Mouse (Mus musculus) heart, postnatal 10 days (tissue): ENCODE data around the gene Mael. TPM values are rescaled to one million over a fixed set of nuclear protein-coding genes. Genes with fewer than 3 reads are reported as not detected.

Experiments
- DNase-seq, 2 experiments: peaks; one replicate each; pipeline ENCODE4 v3.0.0; 2021
- intact Hi-C: fragments of 180-260 bp; cut with DNase I; formaldehyde crosslinking; loops from one replicate; pipeline ENCODE4 v1.15.1; 2025
- total RNA-seq, 2 experiments: library from RNA; stranded (reverse); gene quantifications; 2 replicates each; pipeline ENCODE4 v1.2.3; 2021

Gene Mael
- total RNA-seq, 2 experiments from 2014 or later, result not detected

DNA sequence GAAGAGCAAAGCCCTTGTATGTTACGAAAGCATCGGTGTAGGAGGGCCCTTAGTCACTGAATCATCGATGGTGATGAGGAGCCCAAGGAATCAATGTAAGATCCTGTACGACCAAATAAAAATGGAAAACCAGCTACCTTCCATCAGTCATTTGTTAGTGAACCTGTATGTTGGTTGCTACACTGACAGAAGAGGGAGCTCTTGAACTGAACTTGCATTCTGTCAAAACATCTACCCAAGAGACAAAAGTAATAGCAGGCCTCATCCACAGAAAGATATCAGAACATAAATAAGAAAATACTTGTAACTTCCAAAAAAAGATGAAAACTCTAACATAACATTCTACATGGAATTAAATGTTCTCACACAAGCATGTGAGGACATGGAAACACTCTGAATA is 24.4 kb downstream of the Mael start:
- intact Hi-C loops, result loop anchor here (5.0 kb wide), 1 partner anchor 103 kb away; no protein-coding TSS in a partner anchor
- no peak for DNase-seq

DNA sequence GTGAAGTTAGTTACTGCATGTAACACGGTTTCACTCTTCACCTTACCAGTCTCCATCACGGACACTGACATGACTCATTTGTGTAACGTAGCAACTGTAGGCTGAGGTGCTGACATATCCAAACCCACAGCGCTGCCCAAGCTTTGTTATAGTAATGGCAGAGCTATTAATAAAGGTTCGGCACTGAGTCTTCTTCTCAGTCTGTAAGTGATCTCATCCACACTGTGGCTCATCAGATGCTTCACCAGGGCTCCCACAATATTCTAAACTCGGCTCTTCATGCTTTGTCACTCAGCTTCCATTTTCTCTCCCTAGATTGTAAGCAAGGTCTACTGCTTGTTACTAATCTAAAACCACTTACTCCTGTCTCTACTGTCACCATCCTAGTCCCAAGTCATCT is 29.2 kb downstream of the Mael start:
- intact Hi-C loops, result no loop called here
- no peak for DNase-seq

DNA sequence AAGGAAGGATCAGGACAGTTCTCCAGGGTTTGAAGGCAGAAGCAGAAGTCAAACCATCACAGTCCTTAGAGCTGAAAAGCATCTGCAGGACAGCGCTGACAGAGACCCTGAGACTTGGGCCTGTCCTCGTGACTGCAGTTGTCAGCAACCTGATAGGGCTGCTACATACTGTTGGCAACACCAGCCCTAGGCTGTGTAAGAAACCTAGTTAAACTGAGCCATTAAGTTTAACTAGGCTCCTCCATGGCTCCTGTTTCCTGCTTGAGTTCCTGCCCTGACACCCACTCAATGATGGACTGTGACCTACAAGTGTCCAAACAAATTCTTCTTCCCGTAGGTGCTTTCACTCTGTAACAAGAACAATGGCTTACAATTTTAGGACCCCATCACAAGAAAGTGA is 33.4 kb downstream of the Mael start:
- intact Hi-C loops, result no loop called here
- DNase-seq, result no peak

DNA sequence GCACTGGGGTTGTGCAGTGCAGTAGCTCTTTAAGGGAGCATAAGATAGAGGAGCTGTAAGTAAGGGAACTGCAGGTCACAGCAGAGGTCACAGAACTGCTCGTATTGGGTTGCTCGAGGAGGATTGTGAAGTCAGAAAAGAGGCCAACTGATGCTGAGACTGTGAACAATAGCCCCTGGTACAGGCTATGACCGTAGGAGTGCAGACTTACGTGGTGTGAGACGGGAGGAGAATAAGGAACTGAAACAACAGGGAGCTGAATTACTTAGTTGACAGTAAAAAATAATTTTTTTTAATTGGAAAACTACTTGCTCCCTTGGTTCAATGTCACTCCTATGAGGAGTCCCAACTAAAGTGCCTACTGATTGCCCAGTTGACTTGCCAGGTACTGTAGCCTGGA is 34.4 kb downstream of the Mael start:
- intact Hi-C loops, result no loop called here
- no peak for DNase-seq

DNA sequence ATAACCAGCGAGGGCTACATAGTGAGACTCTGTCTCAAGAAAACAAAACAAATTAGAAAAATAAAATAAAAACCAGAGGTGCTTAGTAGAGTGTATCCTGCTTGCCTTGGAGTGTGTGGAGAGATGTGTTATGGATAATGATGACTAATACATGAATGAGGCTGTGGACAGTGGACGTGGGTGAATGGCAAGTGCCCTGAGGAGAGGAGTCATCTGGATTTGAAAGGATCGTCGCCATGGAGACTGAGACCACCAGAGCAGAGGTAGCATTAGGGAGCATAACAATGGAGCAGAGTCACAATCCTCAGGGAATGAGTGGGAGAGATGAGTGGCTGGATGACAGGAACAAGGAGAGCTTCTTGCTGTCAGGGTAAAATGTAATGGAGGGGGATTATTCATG is 48.7 kb downstream of the Mael start:
- intact Hi-C loops, result no loop called here
- DNase-seq, result no peak

DNA sequence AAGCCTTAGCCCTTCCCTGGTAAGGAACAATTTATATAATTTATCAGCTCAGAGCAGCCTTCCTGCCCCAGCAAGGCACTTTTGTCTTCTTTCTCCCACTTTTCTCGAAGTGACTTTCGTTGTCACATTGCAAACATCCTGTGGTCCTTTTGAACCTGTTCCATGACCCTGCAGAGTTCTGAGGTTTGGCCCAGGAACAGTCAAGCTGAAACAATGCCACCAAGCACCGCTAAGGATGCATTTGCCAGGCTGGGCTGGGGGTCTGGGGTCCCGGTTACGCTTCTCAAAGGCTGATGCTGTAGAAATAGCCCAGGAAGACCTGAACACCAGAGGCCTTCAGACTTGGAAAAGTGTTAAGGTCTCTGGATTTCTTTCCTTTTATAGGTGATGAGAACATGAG is 53.2 kb downstream of the Mael start:
- intact Hi-C loops, result no loop called here
- DNase-seq, result no peak

DNA sequence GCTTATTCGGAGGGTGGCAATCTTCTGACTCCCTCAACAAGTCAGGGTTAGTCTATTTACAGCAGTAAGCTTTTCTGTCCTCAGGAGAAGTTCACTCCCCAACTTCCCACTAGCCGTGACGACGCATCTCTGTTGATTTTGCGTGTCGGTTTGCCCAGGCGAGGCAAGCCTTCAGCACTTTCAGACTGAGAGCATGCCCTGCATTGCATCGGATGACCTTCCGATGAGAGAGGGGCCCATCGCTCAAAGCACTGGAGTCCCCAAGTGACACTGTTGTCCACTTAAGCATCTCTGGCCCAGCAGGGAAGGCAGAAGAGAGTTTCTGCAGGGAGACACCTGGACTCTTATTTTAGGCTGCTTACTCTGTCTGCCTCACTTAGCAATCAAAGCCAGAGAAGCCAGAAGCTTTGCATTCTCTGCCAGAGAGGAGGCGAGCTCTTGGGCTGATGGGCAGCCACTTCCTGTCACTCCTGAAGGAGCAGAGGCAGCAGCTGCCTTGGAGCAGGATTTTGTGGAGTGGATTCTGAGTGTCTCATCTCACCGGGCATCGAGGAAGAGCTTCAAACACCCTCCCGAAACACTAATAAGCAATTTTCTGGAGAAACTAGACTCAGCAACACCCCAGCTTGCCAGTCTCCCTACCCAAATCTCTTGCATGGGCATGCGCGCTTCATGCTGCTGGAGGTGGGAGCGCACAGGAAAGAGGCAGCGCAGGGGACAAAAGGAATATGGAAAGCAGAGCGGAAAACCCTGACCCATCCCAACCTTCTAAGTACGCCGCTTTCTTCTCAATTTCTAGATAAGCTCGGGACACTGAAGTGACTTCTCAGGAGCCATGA is 53.9 kb downstream of the Mael start:
- no peak for DNase-seq
- intact Hi-C loops, result no loop called here

DNA sequence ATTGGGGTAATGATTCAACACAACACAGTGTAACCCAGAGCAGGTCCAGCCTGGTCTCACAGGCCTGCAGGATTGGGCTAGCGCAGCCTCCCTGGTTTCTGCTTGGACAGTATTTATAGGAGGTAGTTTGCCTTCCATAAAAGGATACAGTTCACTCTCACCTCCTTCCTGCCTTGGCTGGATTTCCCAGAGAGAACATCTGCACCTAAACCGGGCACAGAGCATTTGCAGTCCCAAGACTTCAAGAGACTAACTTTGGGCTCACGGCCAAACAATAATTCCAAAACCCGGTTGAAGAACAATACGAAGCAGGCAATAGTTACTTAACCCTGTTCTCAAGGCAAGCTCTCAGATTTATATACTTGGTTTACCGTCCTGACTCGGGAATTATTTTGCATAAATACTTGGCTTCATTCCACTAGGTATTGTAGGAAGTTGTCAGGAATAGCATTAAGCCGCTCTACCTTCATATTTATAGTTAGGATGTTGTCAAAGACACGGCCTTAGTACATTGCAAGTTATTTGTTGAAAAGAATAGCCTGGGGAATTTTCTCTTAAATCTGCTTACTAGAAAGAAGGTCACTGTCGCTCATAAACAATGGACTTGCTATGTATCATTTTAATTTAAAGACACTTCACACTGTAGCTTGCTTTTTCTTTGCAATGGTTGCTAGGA is 55.5 kb downstream of the Mael start:
- peak; percentile 50 to 58 for DNase-seq
- intact Hi-C loops, result no loop called here

DNA sequence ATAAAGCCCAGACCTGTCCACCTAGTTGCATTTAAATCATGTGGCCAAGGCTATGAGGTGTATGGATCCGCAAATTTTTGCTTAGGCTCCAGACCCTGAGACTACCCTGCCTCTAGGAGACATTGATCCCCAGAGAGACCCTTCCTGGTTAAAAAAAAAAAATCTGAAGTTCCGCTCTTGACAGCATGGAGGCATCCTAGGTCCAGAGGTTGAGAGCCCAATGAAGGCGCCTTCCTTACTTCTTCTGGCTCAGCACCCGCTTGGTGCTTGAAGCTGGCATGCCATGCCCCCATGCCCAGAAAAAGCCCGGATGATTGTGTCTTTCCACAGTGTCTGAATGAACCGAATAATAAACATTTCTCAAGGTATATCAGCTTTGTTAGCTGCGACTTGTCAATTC is 57.0 kb downstream of the Mael start:
- DNase-seq, result no peak
- intact Hi-C loops, result no loop called here

DNA sequence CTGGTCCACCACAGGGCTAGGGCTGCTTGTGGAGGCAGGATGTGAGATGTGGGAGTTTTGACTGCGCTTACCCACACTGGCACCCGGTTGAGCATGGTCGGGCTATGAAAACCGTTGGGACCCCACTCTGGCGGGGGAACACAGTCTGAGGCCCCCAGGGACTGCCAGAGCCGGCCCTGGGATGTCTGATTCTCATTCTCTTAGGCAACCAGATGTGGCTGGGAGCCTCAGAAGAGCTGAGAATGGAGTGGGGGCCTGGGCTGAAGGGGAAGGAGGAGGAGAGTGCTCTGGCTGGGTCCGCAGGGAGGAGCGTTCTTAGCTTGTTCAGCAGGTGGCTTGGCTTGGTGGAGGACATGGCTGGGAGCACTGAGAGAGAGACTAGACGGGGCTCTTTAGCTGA is 64.9 kb downstream of the Mael start:
- no peak for DNase-seq
- intact Hi-C loops, result no loop called here

DNA sequence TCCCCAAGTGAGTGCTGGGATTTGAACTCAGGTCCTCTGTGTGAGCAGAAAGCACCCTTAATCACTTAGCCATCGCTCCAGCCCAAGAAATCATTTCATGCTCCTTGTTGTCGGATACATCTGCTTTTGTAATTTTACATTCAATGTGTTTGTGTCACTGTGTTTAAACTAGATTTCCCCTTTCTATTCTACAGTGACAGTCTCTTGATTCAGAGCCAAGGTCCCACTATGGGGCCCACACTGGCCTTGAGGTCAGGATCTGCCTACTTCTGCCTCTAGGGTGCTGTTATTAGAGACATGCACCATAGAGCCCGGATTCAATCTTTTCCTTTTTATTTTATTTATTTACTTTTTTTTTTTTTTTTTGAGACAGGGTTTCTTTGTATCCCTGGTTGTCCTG is 65.6 kb downstream of the Mael start:
- intact Hi-C loops, result no loop called here
- no peak for DNase-seq

DNA sequence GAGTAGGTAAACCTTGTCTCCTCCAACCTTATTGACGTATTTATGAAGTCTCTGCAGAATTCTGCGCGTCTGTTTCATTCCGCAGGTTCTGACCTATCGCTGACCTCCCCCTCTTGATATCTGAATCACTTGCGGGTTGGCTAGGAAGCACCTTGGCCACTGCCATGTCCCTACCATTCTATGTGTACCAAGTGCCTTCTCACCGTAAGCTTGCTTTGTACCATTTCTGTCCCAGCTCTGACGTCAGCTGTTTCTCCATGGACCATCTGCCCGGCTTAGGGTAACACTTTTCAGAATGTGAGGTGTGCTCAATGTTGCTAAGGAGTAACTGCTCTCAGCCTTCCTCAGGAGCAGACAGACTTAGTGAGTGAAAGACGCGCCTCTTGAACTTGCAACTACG is 67.7 kb downstream of the Mael start:
- intact Hi-C loops, result no loop called here

DNA sequence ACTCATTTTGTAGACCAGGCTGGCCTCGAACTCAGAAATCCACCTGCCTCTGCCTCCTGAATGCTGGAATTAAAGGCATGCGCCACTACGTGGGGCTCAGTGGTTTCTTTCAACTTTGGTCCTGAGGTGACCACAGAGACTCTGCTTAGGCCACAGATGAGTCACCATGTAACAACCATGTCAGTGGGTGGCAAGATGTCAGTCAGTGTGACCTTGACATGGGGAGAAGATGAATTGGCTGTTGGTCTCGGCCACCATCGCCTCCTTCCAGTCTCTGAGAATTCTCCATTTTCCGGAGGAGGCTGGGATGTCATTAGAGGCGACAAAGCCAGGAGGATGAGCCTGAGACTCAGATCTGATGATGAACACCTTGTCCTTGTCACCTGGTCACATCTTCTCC is 68.8 kb downstream of the Mael start:
- DNase-seq, result no peak
- intact Hi-C loops, result no loop called here

More for the DNA sequence above, 67.7 kb downstream of the Mael start:
- DNase-seq, result no peak

DNA sequence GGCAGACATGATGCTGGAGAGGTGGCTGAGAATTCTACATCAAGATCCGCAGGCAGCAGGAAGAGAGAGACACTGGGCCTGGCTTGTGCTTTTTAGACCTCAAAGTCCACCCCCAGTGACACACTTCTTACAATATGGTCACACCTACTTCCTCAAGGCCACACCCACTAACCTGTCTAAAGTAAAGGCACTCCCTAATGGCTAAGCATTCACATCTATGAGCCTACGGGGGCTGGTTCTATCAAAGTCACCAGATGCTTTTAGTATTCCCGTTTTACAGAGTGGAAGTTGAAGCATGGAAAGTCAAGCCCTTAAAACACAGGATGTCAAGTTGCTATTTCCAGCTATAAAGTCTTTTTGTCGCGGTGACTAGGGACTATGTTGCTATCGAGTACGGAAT is 70.5 kb downstream of the Mael start:
- no peak for DNase-seq
- intact Hi-C loops, result no loop called here

DNA sequence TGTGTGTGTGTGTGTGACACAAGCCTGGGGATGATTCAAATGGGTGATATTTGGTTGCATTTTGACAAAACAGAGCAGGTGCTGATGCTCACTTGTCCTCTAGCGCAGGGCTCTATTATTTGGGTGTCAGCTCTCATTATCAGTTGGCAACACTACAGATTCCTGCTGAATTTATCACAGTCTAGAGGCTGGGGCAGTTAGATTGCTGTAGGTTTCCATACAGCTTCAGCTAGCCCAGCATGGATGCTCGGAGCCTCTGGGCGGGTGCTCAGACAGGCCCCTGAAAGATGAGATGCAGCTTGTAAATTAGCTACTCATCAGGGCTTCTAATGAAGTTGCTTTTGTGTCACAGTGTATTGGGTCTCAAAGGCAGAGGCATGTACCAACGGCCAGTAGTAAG is 71.1 kb downstream of the Mael start:
- no peak for DNase-seq
- intact Hi-C loops, result no loop called here

DNA sequence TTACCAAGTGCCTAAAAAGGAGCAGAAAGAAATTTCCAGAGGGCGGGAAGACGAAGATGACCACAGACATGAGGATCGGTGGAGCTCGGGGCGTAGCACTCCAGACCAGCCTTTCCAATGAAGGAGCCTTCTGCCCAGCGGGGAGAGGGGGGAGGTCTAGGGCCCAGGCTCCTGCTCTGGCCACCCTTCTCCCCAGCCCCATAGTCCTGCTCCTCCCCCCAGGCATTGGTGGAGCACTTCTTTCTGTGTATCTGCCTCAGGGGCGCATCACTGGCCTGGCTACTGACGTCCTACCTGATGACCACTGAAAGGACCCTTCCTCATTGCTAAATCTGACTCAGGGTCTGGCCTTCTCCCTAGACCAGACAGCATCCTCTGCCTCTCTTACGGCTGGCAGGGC is 73.4 kb downstream of the Mael start:
- DNase-seq, result no peak
- intact Hi-C loops, result no loop called here

DNA sequence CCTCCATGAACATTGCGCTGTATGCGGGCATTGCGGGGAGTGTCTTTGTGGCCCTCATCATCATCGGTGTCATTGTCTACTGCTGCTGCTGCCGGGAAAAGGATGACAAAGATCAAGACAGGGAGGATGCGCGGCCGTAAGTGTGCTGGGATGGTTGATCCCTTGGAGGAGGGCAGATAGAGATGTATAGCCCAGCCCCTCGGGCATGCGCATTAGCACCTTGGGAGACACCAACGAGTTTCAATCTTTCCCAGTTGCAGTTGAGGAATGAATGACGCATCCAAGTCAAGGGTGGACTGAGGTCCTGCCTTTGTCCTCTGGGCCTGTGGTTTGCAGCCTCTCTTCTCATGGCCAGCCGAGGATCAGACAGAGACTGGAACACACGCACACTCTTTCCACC is 74.0 kb downstream of the Mael start:
- intact Hi-C loops, result loop anchor here (5.0 kb wide), 1 partner anchor 93 kb away; no protein-coding TSS in a partner anchor
- DNase-seq, result no peak

DNA sequence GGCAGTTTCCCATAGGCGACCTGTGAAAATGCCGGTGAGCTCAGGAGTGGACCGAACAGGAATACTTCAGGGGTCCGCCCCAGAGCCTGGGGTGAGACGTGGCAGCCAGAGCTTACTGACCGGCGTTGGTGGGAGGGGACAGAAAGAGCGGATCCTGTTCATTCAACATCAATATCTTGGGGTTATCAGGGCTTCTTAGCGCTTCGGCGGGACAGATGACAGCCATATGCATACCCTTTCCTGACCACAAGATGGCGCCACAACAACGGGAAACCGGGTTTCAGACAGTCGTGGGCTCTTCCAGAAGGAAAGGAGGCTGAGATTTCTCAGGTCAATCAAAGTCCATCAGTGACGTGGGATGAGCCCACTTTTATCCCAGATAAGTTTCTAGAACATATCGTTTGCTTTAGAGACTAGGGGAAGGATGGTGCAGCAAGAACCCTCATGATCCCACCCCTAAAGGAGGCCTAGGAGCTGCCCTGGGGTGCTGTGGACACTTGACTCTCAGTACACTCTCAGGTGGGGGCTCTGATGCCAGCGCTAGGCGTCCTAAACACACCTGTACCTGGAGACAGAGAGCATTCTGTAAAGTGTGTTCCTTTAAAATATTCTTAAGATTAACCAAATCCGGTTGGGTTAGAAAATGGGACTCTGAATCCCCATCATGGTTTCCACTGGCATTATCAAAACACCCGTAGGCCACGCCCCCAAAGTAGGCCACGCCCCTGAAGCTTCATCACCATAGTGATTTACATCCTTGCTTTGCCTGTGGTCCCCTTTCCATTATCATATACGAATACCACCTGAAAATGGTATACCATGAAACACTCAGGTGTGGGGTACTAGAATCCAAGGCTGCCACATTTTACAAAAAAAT is 77.7 kb downstream of the Mael start:
- DNase-seq, result peak; percentile 73 to 87
- intact Hi-C loops, result loop anchor here (1.0 to 5.0 kb wide), 3 partner anchors 96 to 199 kb away; no protein-coding TSS in a partner anchor

DNA sequence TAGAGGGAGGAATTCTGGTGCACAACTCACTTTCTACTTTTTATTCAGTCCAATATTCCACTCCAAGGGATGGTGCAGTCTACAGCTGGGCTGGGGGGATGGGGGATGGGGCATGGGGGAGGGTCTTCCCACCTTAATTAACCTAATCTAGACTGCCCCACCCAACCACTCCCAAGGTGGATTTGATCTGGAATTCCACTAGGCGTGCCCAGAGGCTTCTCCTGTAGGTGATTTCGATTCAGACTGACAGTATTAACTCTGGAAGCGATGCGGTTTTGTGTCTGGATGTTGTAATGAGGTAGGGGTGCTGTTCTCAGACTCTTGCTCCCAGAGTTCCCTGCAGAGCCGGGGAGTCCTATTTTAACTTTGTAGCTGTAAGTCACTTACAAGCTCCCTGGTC is 78.4 kb downstream of the Mael start:
- intact Hi-C loops, result loop anchor here (1.0 to 5.0 kb wide), 3 partner anchors 97 to 200 kb away; no protein-coding TSS in a partner anchor
- DNase-seq, result no peak

DNA sequence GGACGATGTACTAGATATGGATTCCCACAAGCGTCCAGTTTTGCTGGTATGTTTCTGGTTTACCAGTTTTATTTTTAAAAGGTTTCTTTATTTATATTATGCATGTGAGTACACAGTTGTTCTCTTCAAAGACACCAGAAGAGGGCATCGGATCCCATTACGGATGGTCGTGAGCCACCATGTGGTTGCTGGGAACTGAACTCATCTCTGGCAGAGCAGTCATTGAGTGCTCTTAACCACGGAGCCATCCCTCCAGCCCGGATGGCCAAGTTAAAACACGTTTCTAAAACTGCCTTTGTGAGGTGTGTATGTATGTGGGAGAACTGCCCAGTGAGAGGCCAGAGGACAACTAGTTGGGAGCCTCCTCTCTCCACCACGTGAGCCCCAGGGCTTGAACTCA is 79.9 kb downstream of the Mael start:
- no peak for DNase-seq
- intact Hi-C loops, result loop anchor here (10.0 kb wide), 2 partner anchors 494 to 574 kb away; no protein-coding TSS in a partner anchor

DNA sequence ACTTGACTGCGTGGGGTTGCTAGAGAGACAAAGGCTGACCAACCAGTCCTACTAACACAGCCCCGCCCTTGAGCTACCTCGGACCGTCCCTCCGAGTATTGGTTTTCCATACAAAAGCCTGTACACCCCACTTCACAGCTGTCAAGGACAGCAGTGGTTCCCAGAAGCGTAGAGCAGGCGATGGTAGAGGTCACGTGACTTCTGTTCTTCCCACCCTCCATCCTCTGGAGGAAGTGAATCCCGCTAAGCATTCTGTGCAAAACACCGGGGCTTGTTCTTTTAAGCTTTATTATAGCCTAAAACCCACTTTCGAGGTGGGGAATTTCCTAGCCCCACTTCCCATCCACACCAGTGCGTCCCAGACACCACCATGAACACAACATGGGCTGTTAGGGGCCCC is 80.8 kb downstream of the Mael start:
- no peak for DNase-seq
- intact Hi-C loops, result loop anchor here (10.0 kb wide), 2 partner anchors 493 to 573 kb away; no protein-coding TSS in a partner anchor
